Mouse (Mus musculus): Measurements from ENCODE around the gene Ccdc85c.

The Ccdc85c gene

GRCm38 (mm10) chr12:108178331-108179245 lies 96.6 kb downstream of the Ccdc85c start:
- DNase-seq (ENCODE audit: low read depth, low spot score): peak; percentile 31

- no peak for DNase-seq (ENCODE audit: low read depth, low spot score)
Observed at GRCm38 (mm10) chr12:108176366-108176765, 98.9 kb downstream of the Ccdc85c start.

- no peak for DNase-seq (ENCODE audit: low read depth, low spot score)
Observed at GRCm38 (mm10) chr12:108174606-108175505, 100.4 kb downstream of the Ccdc85c start.

GRCm38 (mm10) chr12:108172639-108173038 lies 102.6 kb downstream of the Ccdc85c start:
- no peak for DNase-seq (ENCODE audit: low read depth, low spot score)

GRCm38 (mm10) chr12:108171336-108171735 lies 103.9 kb downstream of the Ccdc85c start:
- DNase-seq (ENCODE audit: low read depth, low spot score): no peak

- DNase-seq (ENCODE audit: low read depth, low spot score): no peak
Observed at GRCm38 (mm10) chr12:108170467-108170866, 104.8 kb downstream of the Ccdc85c start.

- DNase-seq (ENCODE audit: low read depth, low spot score): no peak
Observed at GRCm38 (mm10) chr12:108168909-108169308, 106.3 kb downstream of the Ccdc85c start.

GRCm38 (mm10) chr12:108163706-108164105 lies 111.5 kb downstream of the Ccdc85c start:
- no peak for DNase-seq (ENCODE audit: low read depth, low spot score)

- peak; percentile 46 for DNase-seq (ENCODE audit: low read depth, low spot score)
Observed at GRCm38 (mm10) chr12:108162036-108162435, 113.2 kb downstream of the Ccdc85c start.

- DNase-seq (ENCODE audit: low read depth, low spot score): peak; percentile 18
Observed at GRCm38 (mm10) chr12:108159863-108160262, 115.4 kb downstream of the Ccdc85c start.
